Mouse (Mus musculus) lung, postnatal 0 days (tissue): ENCODE measurements at regions not wholly inside any gene's neighbourhood (a gene's known extent, or its start where the extent isn't known, plus 50 kb on each side); places are given as distances from the start of the nearest gene placed in this dataset.

ENCODE experiments used
- ATAC-seq: fragments of 200-750 bp; cut with Nextera tagmentation; 2 replicates; pipeline ENCODE4 v1.8.0; 2017; ENCODE audit warnings: moderate library complexity
- DNase-seq: peaks from one replicate; pipeline ENCODE4 v3.0.0-alpha.2; 2016; ENCODE audit warnings: low spot score
- H3K27ac ChIP-seq: fragments of 300-500 bp; sonication (generic); 2 replicates; pipeline ENCODE4 v1.5.1; 2014; ENCODE audit warnings: antibody characterized with exemption, mild to moderate bottlenecking, low read length, mixed read lengths
- H3K27me3 ChIP-seq: fragments of 300-500 bp; sonication (generic); replicated peaks from 2 replicates; pipeline ENCODE4 v1.6.1; 2014; ENCODE audit warnings: low read length, mixed read lengths; ENCODE audit not compliant: insufficient read depth
- H3K36me3 ChIP-seq: fragments of 300-500 bp; sonication (generic); 2 replicates; pipeline ENCODE4 v1.6.1; 2014; ENCODE audit warnings: low read length, mixed read lengths; ENCODE audit not compliant: insufficient read depth
- H3K4me1 ChIP-seq: fragments of 300-500 bp; sonication (generic); 2 replicates; pipeline ENCODE4 v1.6.1; 2014; ENCODE audit warnings: antibody characterized with exemption, low read depth, low read length, mixed read lengths; ENCODE audit not compliant: insufficient read depth
- H3K4me2 ChIP-seq: fragments of 300-500 bp; sonication (generic); replicated peaks from 2 replicates; pipeline ENCODE4 v1.6.1; 2014; ENCODE audit warnings: low read depth, mild to moderate bottlenecking, low read length, moderate library complexity, mixed read lengths
- H3K4me3 ChIP-seq: fragments of 300-500 bp; sonication (generic); 2 replicates; pipeline ENCODE4 v1.5.1; 2014; ENCODE audit warnings: low read depth, low read length
- H3K9ac ChIP-seq: fragments of 300-500 bp; sonication (generic); replicated peaks from 2 replicates; pipeline ENCODE4 v1.6.1; 2014; ENCODE audit warnings: low read depth, mild to moderate bottlenecking
- H3K9me3 ChIP-seq: fragments of 300-500 bp; sonication (generic); 2 replicates; pipeline ENCODE4 v1.6.1; 2016; ENCODE audit warnings: low read length, mixed read lengths
- CTCF ChIP-seq: IDR thresholded peaks from 2 replicates; pipeline ENCODE4 v1.5.1; 2016; ENCODE audit warnings: antibody characterized with exemption, mild to moderate bottlenecking
- EP300 ChIP-seq: IDR thresholded peaks from 2 replicates; pipeline ENCODE4 v1.6.1; 2016; ENCODE audit warnings: antibody characterized with exemption, mild to moderate bottlenecking, control low read depth
- WGBS: fragments of 180-500 bp; shearing (Covaris S2); extraction: QIAGEN DNeasy Blood & Tissue Kit; methylation state at CpG from one replicate; pipeline ENCODE4 v1.1.7; 2014; 5-methylcytosine and 5-hydroxymethylcytosine counted together

DNA sequence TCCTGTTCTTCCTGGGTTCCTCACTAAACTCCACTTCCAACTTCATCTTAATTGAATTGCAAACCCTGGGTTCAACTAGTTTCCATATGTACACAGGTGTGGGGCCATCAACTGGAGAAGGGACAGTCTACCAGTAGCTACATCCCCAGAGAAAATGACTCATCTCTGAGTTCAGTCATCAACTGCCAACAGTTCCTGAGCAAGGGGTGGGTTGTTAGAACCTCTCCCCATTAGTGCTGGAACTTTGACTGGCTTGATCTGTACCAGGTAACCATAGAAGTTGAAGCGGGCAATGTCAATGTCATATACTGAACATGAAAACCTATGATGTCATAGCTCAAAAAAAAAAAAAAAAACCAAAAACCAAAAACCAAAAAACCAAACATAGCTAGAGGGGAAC, 69.8 kb downstream of the Gm21750 start:
- no peak overlapping the region for H3K4me2 ChIP-seq
- DNase-seq, result no peak
- H3K9ac ChIP-seq, result no peak overlapping the region
- no peaks in the 10 kb centered on the region for H3K9me3 ChIP-seq
- H3K27me3 ChIP-seq, result no peaks in the 10 kb centered on the region
- no peak overlapping the region for H3K4me3 ChIP-seq
- H3K36me3 ChIP-seq, result no peaks in the 10 kb centered on the region
- TF ChIP-seq EP300, result no peak
- TF ChIP-seq CTCF, result no peak
- H3K4me1 ChIP-seq, result no peaks in the 10 kb centered on the region
- H3K27ac ChIP-seq, result no peak overlapping the region
- ATAC-seq, result no peak
- WGBS, result 89% methylated on average over 1 of the region's 1 CpGs

DNA sequence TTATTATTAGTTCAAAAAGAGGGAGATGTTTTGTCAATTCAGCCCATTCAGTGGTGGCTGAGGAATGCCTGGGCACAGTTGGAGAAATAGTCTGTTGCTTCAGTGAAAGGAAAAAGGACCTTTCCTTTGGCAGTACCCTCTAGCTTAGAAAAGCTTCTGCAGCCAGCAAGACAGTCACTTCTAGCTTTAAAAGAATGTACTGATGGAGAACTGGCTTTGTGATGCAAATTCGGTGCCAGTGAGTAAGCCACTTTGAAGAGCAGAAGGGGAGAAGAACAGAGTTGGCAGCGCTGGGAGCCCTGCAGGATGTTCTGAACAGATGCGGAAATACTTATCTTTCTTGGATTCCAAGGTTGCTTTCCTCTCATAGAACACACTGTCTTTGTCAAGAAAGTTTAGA, 71.1 kb downstream of the Gm21750 start:
- 56% methylated on average over 3 of the region's 3 CpGs for WGBS
- H3K9me3 ChIP-seq, result no peaks in the 10 kb centered on the region
- H3K27ac ChIP-seq, result no peak overlapping the region
- no peak overlapping the region for H3K9ac ChIP-seq
- H3K4me1 ChIP-seq, result no peaks in the 10 kb centered on the region
- no peaks in the 10 kb centered on the region for H3K36me3 ChIP-seq
- no peak for DNase-seq
- TF ChIP-seq EP300, result no peak
- no peak for TF ChIP-seq CTCF
- no peak overlapping the region for H3K4me2 ChIP-seq
- no peaks in the 10 kb centered on the region for H3K27me3 ChIP-seq
- H3K4me3 ChIP-seq, result no peak overlapping the region
- ATAC-seq, result no peak

GRCm38 (mm10) chr14:73750790-73751189, 89.8 kb downstream of the Gm21750 start:
- TF ChIP-seq EP300 (no peak), CTCF (no peak)
- H3K27ac ChIP-seq, result no peak overlapping the region
- DNase-seq, result no peak
- no peak overlapping the region for H3K4me3 ChIP-seq
- no peak overlapping the region for H3K4me2 ChIP-seq
- ATAC-seq, result no peak; the same call in 1 of the 2 replicates
- H3K36me3 ChIP-seq, result no peaks in the 10 kb centered on the region
- no peaks in the 10 kb centered on the region for H3K4me1 ChIP-seq
- H3K27me3 ChIP-seq, result no peaks in the 10 kb centered on the region
- H3K9ac ChIP-seq, result no peak overlapping the region
- WGBS, result 44% methylated on average over 6 of the region's 6 CpGs
- H3K9me3 ChIP-seq, result no peaks in the 10 kb centered on the region

DNA sequence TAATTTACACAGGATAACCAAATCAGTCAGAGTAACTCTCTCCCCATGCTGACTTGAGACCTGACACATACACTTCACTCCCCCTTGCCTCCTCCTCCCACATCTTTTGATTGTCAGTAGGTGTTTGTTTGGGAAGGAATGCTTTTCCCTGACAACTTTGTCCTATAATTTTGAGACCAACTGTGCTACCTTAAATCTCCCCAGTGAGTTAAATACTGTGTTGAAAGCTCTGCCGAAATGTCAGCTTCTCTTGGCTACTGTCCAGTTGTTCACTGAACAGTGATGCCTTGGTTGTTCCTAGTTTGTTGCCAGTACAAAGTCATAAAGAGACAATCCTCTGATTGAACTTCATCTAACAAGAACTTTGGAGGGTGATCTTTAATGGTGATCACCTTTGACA, 99.0 kb downstream of the Gm21750 start:
- WGBS, result 35% methylated on average over 1 of the region's 1 CpGs
- peak; percentile 10 for DNase-seq
- H3K27ac ChIP-seq, result no peak overlapping the region

GRCm38 (mm10) chr14:73772964-73773363, 111.9 kb downstream of the Gm21750 start:
- H3K27ac ChIP-seq, result no peak overlapping the region
- H3K4me1 ChIP-seq, result no peaks in the 10 kb centered on the region
- no peak overlapping the region for H3K4me3 ChIP-seq
- DNase-seq (peak; percentile 11), ATAC-seq (peak; percentile 86)
- no peak overlapping the region for H3K9ac ChIP-seq
- no peak overlapping the region for H3K4me2 ChIP-seq
- WGBS, result 33% methylated on average over 3 of the region's 3 CpGs
- H3K9me3 ChIP-seq, result no peaks in the 10 kb centered on the region
- no peaks in the 10 kb centered on the region for H3K27me3 ChIP-seq
- no peaks in the 10 kb centered on the region for H3K36me3 ChIP-seq
- TF ChIP-seq EP300, result peak; percentile 63
- TF ChIP-seq CTCF, result no peak

More for the DNA sequence above, 99.0 kb downstream of the Gm21750 start:
- Histone ChIP-seq H3K9me3 (no peaks in the 10 kb centered on the region), H3K9ac (no peak overlapping the region), H3K4me3 (no peak overlapping the region), H3K27me3 (no peaks in the 10 kb centered on the region), H3K4me2 (no peak overlapping the region), H3K36me3 (no peaks in the 10 kb centered on the region), H3K4me1 (no peaks in the 10 kb centered on the region)
- no peak for TF ChIP-seq EP300
- no peak for TF ChIP-seq CTCF
- no peak for ATAC-seq

GRCm38 (mm10) chr14:73773810-73774209, 112.8 kb downstream of the Gm21750 start:
- no peak overlapping the region for H3K4me2 ChIP-seq
- 11% methylated on average over 1 of the region's 1 CpGs for WGBS
- H3K9me3 ChIP-seq, result no peaks in the 10 kb centered on the region
- no peak for TF ChIP-seq EP300
- TF ChIP-seq CTCF, result no peak
- no peaks in the 10 kb centered on the region for H3K27me3 ChIP-seq
- no peaks in the 10 kb centered on the region for H3K4me1 ChIP-seq
- no peak overlapping the region for H3K9ac ChIP-seq
- H3K4me3 ChIP-seq, result no peak overlapping the region
- no peaks in the 10 kb centered on the region for H3K36me3 ChIP-seq
- no peak overlapping the region for H3K27ac ChIP-seq
- DNase-seq, result no peak
- no peak for ATAC-seq

- no peak for TF ChIP-seq EP300
- TF ChIP-seq CTCF, result peak; percentile 91
- Histone ChIP-seq H3K27ac (no peak overlapping the region), H3K27me3 (no peaks in the 10 kb centered on the region), H3K9me3 (no peaks in the 10 kb centered on the region), H3K4me1 (no peaks in the 10 kb centered on the region), H3K4me2 (no peak overlapping the region), H3K9ac (no peak overlapping the region), H3K4me3 (no peak overlapping the region), H3K36me3 (no peaks in the 10 kb centered on the region)
- DNase-seq, result peak; percentile 64
- 9% methylated on average over 1 of the region's 1 CpGs for WGBS
- ATAC-seq, result no peak; the same call in 1 of the 2 replicates
These were observed 115.0 kb downstream of the Gm21750 start for GRCm38 (mm10) chr14:73776066-73776465.
